Mouse (Mus musculus) small intestine, adult 2 months (tissue): ENCODE measurements at regions not wholly inside any gene's neighbourhood (a gene's known extent, or its start where the extent isn't known, plus 50 kb on each side); places are given as distances from the start of the nearest gene placed in this dataset.

Experiments
- CTCF ChIP-seq: fragments of 200-500 bp; IDR thresholded peaks from 2 replicates; pipeline ENCODE4 v1.5.1; 2012; ENCODE audit warnings: low read depth, mild to moderate bottlenecking, control low read depth, inconsistent platforms, low read length, moderate library complexity, mixed read lengths; ENCODE audit not compliant: insufficient replicate concordance, insufficient read length; ENCODE audit errors: extremely low read depth
- POLR2A ChIP-seq: fragments of 200-500 bp; IDR thresholded peaks from 2 replicates; pipeline ENCODE4 v1.6.1; 2012; ENCODE audit warnings: low read depth, mild to moderate bottlenecking, control low read depth, inconsistent platforms, low read length, moderate library complexity

GRCm38 (mm10) chr17:87558419-87558818 lies 77.4 kb upstream of the Epcam start:
- TF ChIP-seq CTCF (no peak), POLR2A (no peak)
